8 mouse cellular contexts compared by ENCODE assay signal in the genomic region with DNA sequence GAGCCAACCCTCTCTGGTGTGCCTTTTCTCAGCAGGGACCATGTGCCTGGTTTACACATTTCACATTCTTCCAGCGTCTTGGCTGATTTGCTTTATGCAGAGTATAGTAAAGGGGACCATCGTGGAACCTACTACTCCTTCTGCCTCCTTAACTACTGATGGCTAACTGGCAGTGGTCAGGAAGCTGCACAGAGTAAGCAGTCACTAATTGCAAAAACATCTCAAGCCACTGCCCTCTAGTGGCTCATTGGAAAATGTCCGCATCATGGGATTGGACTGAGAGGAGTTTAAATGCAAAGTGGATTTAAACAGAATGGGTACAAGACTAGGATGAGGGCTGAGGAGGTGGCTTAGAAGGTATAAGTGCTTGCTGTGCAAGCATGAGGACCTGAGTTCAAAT. TPM values are rescaled to one million over a fixed set of nuclear protein-coding genes. Genes with fewer than 3 reads are reported as not detected.
A peak's percentile ranks its signal among the peaks of the same experiment; 100 is the strongest.
DNase-seq lines count a peak whose midpoint lies in the region; ATAC-seq lines count a peak whose summit lies in the region.

No protein-coding gene starts in this region.

- H3K4me1 ChIP-seq in heart, embryonic 11.5 days (ENCODE audit: control insufficient read depth, insufficient read depth, low read length), result peaks cover 7% of the 10 kb centered on the region; the same call in 1 of the 2 replicates
- H3K4me1 ChIP-seq in forebrain, embryonic 16.5 days (replicated peaks; ENCODE audit: control insufficient read depth, insufficient read depth, low read length), result no peaks in the 10 kb centered on the region
- peaks cover 67% of the 10 kb centered on the region for H3K4me1 ChIP-seq in kidney, embryonic 16.5 days (ENCODE audit: insufficient read depth, low read length)

- H3K27me3 ChIP-seq in heart, embryonic 11.5 days (ENCODE audit: control insufficient read depth, insufficient read depth, low read length), result no peaks in the 10 kb centered on the region
- no peaks in the 10 kb centered on the region for H3K27me3 ChIP-seq in forebrain, embryonic 16.5 days (replicated peaks; ENCODE audit: control insufficient read depth, insufficient read depth, low read length)
- H3K27me3 ChIP-seq in kidney, embryonic 16.5 days (ENCODE audit: insufficient read depth, low read length), result no peaks in the 10 kb centered on the region

- DNase-seq in heart, postnatal 10 days, result peak; percentile 35 to 55
- peak; percentile 71 for DNase-seq in ZHBTc4 (ENCODE audit: low read depth, low spot score)
- DNase-seq in Muller cell, postnatal 12 days (ENCODE audit: inconsistent ontology term), result no peak
- DNase-seq in gastrocnemius, adult 8-10 months (ENCODE audit: low spot score in 2 of 2), result no peak

- no peak overlapping the region for H3K9ac ChIP-seq in heart, embryonic 11.5 days (ENCODE audit: low read depth, low read length)
- no peak overlapping the region for H3K9ac ChIP-seq in forebrain, embryonic 16.5 days (replicated peaks; ENCODE audit: low read depth, low read length)
- H3K9ac ChIP-seq in kidney, embryonic 16.5 days (replicated peaks; ENCODE audit: low read length), result no peak overlapping the region

- intact Hi-C loops in heart, postnatal 10 days (cut with DNase I), result loop anchor here (10.0 kb wide), 1 partner anchor 554 kb away; no protein-coding TSS in a partner anchor

- H3K36me3 ChIP-seq in heart, embryonic 11.5 days (ENCODE audit: control insufficient read depth, insufficient read depth, low read length), result no peaks in the 10 kb centered on the region
- H3K36me3 ChIP-seq in forebrain, embryonic 16.5 days (ENCODE audit: control insufficient read depth, insufficient read depth), result no peaks in the 10 kb centered on the region
- no peaks in the 10 kb centered on the region for H3K36me3 ChIP-seq in kidney, embryonic 16.5 days (ENCODE audit: insufficient read depth, low read length)

- 10% methylated on average over 3 of the region's 3 CpGs for whole genome bisulfite sequencing in heart, embryonic 11.5 days (ENCODE audit: insufficient replicate concordance)
- WGBS in forebrain, embryonic 16.5 days, result 12% methylated on average over 3 of the region's 3 CpGs
- 19% methylated on average over 3 of the region's 3 CpGs for WGBS in kidney, embryonic 16.5 days

- no peak overlapping the region for H3K4me3 ChIP-seq in heart, embryonic 11.5 days (ENCODE audit: low read depth, low read length)
- H3K4me3 ChIP-seq in forebrain, embryonic 16.5 days (replicated peaks; ENCODE audit: low read length), result no peak overlapping the region
- H3K4me3 ChIP-seq in kidney, embryonic 16.5 days (ENCODE audit: low read length), result no peak overlapping the region

- no peaks in the 10 kb centered on the region for H3K9me3 ChIP-seq in heart, embryonic 11.5 days (replicated peaks; ENCODE audit: control insufficient read depth, low read length)
- no peaks in the 10 kb centered on the region for H3K9me3 ChIP-seq in forebrain, embryonic 16.5 days (ENCODE audit: control insufficient read depth, low read length)
- H3K9me3 ChIP-seq in kidney, embryonic 16.5 days (ENCODE audit: low read length), result no peaks in the 10 kb centered on the region

- no peak overlapping the region for H3K27ac ChIP-seq in heart, embryonic 11.5 days (ENCODE audit: low read depth, low read length)
- no peak overlapping the region for H3K27ac ChIP-seq in forebrain, embryonic 16.5 days (ENCODE audit: low read length)
- no peak overlapping the region for H3K27ac ChIP-seq in kidney, embryonic 16.5 days (ENCODE audit: low read length)

- ATAC-seq in heart, embryonic 11.5 days (replicated peaks; ENCODE audit: insufficient number of reproducible peaks, low FRiP score, low TSS enrichment), result no peak
- ATAC-seq in forebrain, embryonic 16.5 days, result peak; percentile 64
- ATAC-seq in kidney, embryonic 16.5 days (ENCODE audit: low FRiP score, low TSS enrichment), result peak; percentile 46
- 0 out of 2 replicates have a peak, but pooled peaks have one; percentile 49 for ATAC-seq in megakaryocyte, adult 5-6 weeks (ENCODE audit: poor library complexity, severe bottlenecking)

- H3K4me2 ChIP-seq in heart, embryonic 11.5 days, result no peak overlapping the region
- H3K4me2 ChIP-seq in forebrain, embryonic 16.5 days (ENCODE audit: low read length), result no peak overlapping the region
- no peak overlapping the region for H3K4me2 ChIP-seq in kidney, embryonic 16.5 days (replicated peaks; ENCODE audit: low read depth, low read length)

RNA-seq across cellular contexts. Expression of gene Them7, which starts 14.7 kb away (rescaled TPM):
- total RNA-seq in heart, postnatal 10 days (2021), result 1 to 10 TPM in 1 of 2 experiments, under 1 TPM in 1; 0.98 to 1.1 TPM
- 1.3 and 1.5 TPM in 2 replicates for polyA plus RNA-seq in heart, embryonic 11.5 days (2014; fragmentation: Nextera tagmentation; extraction: Ambion mirVana)
- not detected in 2 replicates for polyA plus RNA-seq in forebrain, embryonic 16.5 days (2015; fragmentation: Nextera tagmentation; extraction: Ambion mirVana)
- 4.0 and 4.1 TPM in 2 replicates for polyA plus RNA-seq in kidney, embryonic 16.5 days (2015; fragmentation: Nextera tagmentation; extraction: Ambion mirVana)
- 0.65 TPM in 1 of 2 replicates, not detected in the other for total RNA-seq in megakaryocyte, adult 5-6 weeks (2015)
- total RNA-seq in megakaryocyte, adult 5-6 weeks (2017), result 0.81 TPM in 1 of 2 replicates, not detected in the other
- total RNA-seq in gastrocnemius, adult 8-10 months (2022), result not detected

Comparison
In these comparisons a context has a peak if more than half of its experiments do, and no peak if none do; other contexts are left out.
1. DNase-seq: peak in heart, postnatal 10 days (2 of 2) and ZHBTc4 (single experiment); none in Muller cell, postnatal 12 days (single experiment) and gastrocnemius, adult 8-10 months (0 of 2).